Mouse (Mus musculus): ENCODE measurements around the gene 1700088E04Rik.

GRCm38 (mm10) chr15:79110031-79110430 lies 31.0 kb downstream of the 1700088E04Rik start:
- no peak for TF ChIP-seq POLR2A (IDR thresholded peaks at IDR 0.05; ENCODE audit: insufficient read depth, low read depth, low read length)
- TF ChIP-seq CTCF (IDR thresholded peaks at IDR 0.05; ENCODE audit: insufficient read depth, low read depth, low read length): no peak

All from olfactory bulb, adult 2 months (tissue).